Mouse (Mus musculus) heart, postnatal 36 days (tissue): ENCODE results near the gene Anxa6. TPM values are rescaled to one million over a fixed set of nuclear protein-coding genes. Genes with fewer than 3 reads are reported as not detected.

Source experiments
- DNase-seq, 2 experiments: peaks; one replicate each; pipeline ENCODE4 v3.0.0; 2021 to 2022
- intact Hi-C: fragments of 180-260 bp; cut with DNase I; formaldehyde crosslinking; loops from one replicate; pipeline ENCODE4 v1.15.1; 2025
- total RNA-seq, 2 experiments: library from RNA; stranded (reverse); gene quantifications; 2 replicates each; pipeline ENCODE4 v1.2.3; 2021

The Anxa6 gene
- 100 to 1,000 TPM; 234 to 241 TPM for total RNA-seq

DNA sequence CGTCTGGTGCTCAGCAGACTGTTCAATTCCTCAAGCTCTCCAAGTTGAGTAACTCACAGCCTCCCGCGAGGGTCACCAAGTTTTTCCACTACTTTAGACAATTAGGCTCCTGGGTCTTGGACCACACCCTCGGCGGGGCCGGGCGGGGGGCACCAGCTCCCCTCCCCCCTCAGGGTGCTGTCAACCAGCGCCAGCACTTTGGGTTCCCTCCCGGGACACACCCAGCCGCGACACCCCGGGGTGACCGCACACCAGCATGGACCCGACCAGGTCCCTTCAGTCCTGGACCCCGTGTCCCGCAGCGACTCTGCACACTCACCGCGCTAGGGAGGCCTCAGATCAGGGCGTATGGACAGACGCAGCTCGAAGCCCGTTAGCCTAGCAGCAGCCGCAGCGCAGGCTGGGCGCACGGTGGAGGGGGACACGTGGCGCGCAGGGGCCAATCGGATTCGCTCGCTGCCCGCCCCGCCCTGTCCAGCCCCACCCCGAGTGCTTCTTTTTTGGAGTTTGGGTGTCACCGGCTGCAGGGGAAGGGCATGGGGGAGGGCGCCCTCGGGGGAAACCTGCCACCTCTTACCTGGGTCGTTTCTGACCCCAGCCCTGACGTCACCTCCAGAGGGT is at the start of gene Anxa6:
Anxa6 (minus strand) TSS at position 406 of the 621 bp plus-strand sequence.
- intact Hi-C loops: no loop called here
- DNase-seq: peak; percentile 86 to 91

GRCm38 (mm10) chr11:55081206-55081605 is 48.0 kb upstream of the Anxa6 start:
- intact Hi-C loops: no loop called here
- DNase-seq: no peak

- DNase-seq: no peak
- intact Hi-C loops: no loop called here
Measured at GRCm38 (mm10) chr11:55079180-55079579, 45.9 kb upstream of the Anxa6 start.

DNA sequence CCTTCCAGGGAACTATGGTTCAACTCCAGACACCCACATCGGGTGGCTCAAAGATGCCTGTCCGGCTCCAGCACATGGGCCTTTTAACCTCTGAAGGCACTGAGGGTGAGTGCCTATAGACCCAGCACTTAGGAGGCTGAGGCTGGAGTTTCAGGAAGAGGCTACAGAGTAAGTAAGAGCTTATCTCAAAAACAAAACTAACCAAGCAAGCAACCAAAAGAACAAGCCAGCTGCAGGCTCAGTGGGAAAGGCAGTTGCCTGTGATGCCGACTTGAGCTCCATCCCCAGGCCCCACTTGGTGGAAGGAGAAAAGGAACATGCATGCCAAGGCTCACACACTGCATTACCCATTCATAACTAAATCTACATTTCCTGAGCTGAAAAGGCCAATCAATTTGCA is 45.3 kb upstream of the Anxa6 start:
- intact Hi-C loops: no loop called here
- DNase-seq: no peak

DNA sequence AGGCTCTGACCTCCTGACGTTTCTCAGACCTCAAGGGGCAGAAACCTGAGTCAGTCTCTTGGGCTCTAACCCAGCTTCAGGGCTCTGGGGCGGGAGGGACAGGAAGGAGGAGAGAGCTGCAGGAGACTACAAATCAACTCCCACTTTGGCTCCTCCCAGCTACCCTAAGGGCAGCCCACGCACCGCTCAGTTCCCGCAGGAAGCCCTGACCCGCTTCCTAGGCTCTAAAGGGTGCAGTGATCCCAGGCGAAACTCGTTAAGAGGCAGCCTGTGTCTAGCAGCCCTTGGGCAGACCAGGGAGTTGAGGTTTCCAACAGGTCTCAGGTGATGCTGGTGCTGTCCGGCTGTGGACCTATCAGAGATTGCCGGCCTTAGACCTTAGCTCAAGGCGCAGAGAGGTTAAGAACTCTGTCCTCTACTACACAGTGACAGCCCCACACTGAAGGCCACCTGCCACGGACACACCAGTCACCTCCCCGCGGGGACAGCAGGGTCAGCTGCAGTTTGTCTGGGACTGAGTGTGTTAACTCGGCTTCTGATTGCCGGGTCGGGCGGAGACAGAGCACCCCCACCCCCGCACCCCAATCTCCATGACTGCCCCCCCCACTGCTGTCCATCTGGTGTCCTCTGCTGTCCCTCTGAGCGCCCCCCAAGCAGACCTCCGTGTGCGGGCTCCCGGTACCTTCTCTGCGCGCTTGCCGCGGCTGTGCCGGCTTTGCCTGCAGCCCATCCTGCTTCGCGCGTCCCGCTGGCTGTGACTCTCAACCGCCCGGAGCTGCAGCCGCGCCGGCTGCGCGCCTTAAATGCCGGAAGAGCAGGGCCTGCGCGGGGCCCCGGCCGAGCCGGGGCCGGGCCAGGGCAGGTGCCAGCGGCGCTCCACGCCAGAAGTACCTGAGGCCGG is 44.3 kb upstream of the Anxa6 start, which contains the start of gene Ccdc69:
Ccdc69 (minus strand) TSS at position 801 of the 901 bp plus-strand sequence.
- DNase-seq: peak; percentile 64 to 73
- intact Hi-C loops: no loop called here

DNA sequence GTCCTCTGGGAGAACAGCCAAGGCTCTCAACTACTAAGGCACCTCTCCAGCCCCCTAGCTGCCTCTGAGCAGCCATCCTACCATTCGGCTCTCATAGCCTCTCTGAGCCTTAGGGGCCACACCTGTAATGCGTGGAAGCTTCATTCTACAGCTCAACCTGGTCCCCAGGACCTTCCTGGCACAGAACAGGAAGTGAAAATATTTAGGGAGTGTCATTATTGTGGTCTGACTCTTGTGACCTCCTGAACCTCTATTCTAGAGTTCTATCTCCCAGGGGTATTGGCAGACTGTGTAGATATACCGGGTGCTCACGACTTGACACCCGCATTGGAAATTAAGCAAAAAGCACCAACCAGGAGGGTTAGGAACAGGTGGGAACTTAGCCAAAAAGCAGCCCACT is 43.0 kb upstream of the Anxa6 start:
- DNase-seq: no peak
- intact Hi-C loops: no loop called here

DNA sequence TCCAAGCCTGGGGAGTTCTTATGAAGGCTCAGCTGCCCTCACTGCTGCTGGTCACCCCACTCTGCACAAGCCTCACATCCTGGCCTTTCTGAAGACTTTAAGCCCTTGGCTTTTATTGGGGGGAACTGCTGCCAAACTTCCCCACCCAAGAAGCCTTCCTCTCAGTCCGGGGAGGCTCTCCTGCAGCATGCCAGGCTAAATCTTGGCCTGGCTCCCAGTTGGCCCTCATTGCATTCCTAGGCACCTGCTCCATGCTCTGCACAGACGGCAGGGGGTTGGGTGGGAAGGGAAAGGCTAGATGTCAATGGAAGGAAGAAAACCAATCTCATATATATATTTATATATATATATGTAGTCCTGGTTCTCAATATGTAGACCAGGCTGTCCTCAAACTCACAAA is 42.4 kb upstream of the Anxa6 start:
- peak; percentile 47 to 50 for DNase-seq
- intact Hi-C loops: no loop called here

DNA sequence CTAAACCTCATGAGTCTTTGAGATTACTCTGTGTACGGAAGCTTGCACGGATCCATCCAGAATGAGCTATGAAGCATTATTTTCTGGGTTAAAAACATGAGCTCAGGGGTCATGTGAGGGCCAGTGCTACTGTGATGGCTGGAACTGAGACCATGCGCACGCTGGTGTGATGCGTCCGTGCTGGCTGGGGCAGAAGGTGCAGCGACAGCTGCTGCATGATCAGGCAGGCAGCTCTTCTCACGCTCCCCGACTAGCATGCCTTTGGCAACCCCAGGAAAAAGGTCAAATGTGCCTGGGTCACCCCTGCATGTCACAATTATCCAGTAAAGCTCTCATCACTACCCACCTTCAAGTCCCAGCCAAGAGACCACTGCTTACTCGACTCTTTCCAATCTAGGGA is 39.9 kb upstream of the Anxa6 start:
- intact Hi-C loops: no loop called here
- DNase-seq: no peak

DNA sequence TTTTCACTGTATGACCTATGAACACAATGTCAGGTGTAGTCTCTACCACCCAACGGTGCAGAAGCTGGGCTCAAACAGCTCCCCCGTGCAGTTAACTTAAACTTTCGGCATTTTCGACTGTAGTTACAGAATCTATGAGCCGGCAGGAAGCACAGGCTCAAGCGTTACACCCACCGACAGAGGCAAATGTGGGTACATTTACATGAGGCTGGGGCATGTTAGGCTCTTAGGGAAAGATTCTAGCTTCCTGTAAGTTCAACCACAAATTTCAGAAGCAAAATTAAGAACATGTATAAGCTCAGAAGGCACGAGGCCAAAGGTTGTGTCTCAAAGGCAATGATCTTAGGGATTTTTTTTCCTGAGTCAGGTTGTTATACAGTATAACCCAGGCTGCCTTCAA is 39.2 kb upstream of the Anxa6 start:
- intact Hi-C loops: no loop called here
- no peak for DNase-seq

DNA sequence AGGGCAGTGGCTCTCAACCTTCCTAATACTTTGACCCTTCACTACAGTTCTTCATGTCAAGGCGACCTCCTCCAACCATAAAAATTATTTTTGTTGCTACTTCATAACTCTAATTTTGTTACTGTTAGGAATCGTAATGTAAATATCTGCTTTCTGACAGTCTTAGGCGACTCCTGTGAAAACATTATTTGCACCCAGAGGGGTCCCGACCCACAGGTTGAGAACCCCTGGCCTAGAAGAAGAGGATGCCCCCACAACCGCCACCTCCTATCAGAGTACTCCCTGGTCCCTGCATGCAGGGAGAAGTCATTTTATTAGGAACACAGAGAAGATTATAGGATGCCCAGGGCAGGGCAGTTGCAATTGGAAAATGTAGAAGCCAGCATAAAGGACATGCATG is 38.1 kb upstream of the Anxa6 start:
- intact Hi-C loops: no loop called here
- no peak for DNase-seq

DNA sequence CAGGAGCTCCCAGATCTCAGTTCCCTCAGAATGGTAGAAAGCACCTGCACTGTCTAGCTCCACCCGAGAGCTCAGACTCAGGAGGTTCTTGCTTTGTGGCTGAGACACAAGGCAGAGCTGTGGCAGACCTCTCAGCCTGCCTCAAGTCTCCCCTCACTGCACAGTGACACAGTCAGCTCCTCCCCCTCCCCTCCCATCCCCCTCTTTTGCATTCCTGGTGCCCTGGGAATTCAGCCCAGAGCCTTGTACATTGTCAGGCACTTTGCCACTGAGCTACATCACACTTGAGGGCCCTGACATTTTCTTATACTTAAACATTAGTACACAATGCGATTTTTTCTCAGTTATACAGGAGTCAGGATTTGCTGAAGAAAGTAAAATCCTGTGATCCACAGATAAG is 35.8 kb upstream of the Anxa6 start:
- DNase-seq: peak in 1 of 2 experiments; percentile 7
- intact Hi-C loops: no loop called here

DNA sequence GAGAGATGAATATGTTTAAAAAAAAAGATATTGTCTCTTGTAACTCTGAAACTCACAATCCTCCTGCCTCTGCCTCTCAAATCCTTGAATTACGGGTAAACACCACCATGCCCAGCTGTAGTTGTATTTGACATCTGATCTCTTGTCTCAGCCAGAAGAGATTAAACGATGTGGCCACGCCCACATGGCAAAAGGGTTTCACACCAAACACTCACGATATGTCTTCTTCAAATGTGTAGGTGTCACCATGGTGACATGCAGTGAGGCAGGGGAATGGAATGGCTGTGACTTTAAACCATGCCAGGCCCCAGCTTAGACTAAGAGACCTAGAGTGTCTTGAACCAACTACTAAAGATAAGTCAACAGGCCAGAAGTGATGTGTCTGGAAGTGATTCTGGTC is 33.7 kb upstream of the Anxa6 start:
- DNase-seq: no peak
- intact Hi-C loops: no loop called here

DNA sequence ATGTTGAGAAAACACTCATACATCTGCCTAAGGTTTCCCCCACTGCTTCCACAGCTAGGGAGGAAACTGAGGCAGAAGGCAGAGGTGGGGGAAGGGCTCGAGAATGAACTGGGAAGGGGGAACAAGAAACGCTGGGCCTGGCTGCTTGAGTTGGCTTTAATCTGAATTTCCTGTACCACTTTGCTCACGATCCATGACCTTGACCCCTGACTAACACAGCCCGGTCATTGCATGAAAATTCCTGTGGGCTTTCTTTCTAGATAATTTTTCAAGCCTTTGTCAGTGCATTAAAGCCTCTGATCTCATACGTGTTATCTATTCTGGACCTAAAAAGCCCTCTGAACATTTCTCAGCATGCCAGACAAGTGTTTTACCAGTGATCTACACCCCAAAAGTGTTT is 29.6 kb upstream of the Anxa6 start:
- intact Hi-C loops: no loop called here
- DNase-seq: no peak

GRCm38 (mm10) chr11:55060802-55061201 is 27.6 kb upstream of the Anxa6 start:
- no peak for DNase-seq
- intact Hi-C loops: no loop called here

- intact Hi-C loops: no loop called here
- no peak for DNase-seq
Measured at GRCm38 (mm10) chr11:55057511-55057910, 24.3 kb upstream of the Anxa6 start.

DNA sequence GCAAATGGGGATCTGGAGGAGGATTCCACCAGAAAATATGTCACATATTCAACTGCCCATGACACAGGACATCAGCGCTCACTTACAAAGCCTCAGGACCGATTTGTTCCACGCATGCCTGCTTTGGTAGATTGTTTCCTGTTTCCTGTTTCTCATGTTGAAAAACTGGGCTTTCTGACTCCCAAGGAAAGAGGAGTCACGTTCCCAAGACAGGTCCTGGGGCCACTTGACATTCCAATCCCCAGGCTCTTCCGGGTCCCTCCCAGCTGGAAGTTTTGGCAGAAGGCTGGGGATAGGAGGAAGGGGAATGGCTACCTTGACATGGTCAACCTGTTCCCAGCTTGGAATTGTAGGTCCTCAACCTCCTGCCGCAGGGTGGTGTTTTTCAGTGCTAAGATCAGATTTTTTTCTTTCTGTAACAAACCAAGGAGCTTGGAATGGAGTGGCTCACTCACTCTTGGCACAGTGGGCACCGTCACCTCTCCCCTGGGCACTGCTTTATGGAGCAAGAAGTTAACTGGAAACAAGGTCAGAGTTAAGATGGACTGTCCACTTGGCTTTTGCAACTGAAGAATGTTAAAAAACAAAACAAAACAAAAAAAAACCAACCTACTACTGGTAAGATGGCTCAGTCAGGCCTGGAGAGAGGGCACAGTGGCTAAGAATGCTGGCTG is 17.7 kb upstream of the Anxa6 start:
- DNase-seq: no peak

DNA sequence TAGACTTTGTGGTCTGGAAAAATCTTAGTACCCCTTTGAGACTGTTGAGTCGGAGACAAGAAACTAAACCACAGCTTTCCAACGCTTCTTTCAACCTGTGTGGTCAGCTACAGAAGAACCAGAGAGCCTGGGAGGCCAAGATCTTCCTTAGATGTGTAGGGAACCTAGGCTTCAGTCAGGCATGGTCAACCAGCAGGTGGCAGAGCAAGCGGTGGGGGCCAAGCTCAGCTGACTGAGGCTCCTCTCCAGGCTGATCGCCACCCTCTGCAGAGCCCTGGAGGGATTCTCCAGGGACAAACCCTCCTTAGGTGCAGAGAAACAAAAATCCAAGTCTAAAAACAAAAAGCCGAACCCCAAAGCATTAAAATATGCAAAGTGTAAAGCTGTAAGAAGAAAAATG is 13.4 kb upstream of the Anxa6 start:
- intact Hi-C loops: loop anchor here (1.0 to 2.0 kb wide), 2 partner anchors 41 to 114 kb away; no protein-coding TSS in a partner anchor
- DNase-seq: peak in 1 of 2 experiments; percentile 71

More for the DNA sequence above, 17.7 kb upstream of the Anxa6 start:
- intact Hi-C loops: no loop called here

GRCm38 (mm10) chr11:55041348-55041747 is 8.1 kb upstream of the Anxa6 start:
- intact Hi-C loops: no loop called here
- no peak for DNase-seq

DNA sequence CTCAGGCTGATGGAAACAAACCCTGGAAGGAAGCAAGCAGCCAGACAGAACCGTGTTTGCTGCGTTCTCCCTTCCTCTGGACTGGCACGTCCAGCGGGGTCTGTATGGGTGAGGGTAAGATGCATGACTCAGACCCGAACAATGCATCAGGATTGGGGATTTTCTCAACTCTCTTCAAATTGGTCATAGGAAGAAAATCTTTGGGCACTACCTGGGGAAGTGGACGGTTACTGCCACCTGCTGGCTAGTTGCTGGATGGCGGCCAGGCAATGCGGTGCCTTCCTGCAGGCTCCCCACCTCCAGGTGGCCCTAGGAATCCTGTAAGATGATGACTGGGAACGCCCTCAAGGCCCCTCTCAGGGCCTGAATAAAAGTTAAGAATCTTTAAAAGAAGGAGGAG is 6.3 kb upstream of the Anxa6 start:
- DNase-seq: peak; percentile 80 to 86
- intact Hi-C loops: loop anchor here (1.0 to 5.0 kb wide), 3 partner anchors 41 to 157 kb away; no protein-coding TSS in a partner anchor

- intact Hi-C loops: loop anchor here (2.0 to 5.0 kb wide), 3 partner anchors 14 to 154 kb away; no protein-coding TSS in a partner anchor
- DNase-seq: no peak
Measured at GRCm38 (mm10) chr11:55036601-55037000, 3.4 kb upstream of the Anxa6 start.

DNA sequence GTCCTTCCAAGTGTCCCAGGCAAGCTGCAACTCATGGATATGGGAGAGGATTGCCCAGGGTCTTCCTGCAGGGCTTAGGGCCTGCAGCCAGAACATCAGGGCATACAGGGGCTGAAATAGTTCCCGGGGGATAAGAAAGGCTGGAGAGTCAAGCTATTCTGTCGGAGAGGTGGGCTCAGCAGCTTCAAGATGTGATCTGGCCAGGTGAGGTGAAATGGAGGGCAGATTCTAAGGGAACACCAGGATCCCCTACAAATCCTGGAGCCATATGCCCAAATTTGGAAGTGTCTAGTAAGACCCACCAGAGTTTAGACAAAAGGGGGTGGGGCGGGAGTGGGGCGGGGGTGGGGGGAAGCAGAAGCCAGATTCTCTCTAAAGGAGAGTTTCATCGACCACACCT is 959 bp downstream of the Anxa6 start:
- no peak for DNase-seq
- intact Hi-C loops: no loop called here
